Mouse (Mus musculus): ENCODE measurements around the gene Defb18. TPM values are rescaled to one million over a fixed set of nuclear protein-coding genes. Genes with fewer than 3 reads are reported as not detected.

The Defb18 gene
- total RNA-seq (2023), result not detected in 4 replicates

GRCm38 (mm10) chr1:18237343-18237742 is at the start of gene Defb18:
Defb18 (minus strand) TSS chr1:18237443.

GRCm38 (mm10) chr1:18265038-18265437 is 27.8 kb upstream of the Defb18 start, which contains the start of gene Defb41:
Defb41 (minus strand) TSS chr1:18265138.

Other genes with a start within 250 kb of the Defb18 start
- not detected in 4 replicates for gene Crisp4, start 91.5 kb downstream of the Defb18 start, total RNA-seq (2023)
- not detected in 4 replicates for gene Defb41, start 27.7 kb upstream of the Defb18 start, total RNA-seq (2023)

Measured in B cell, adult 62 days (primary cell).